Mouse (Mus musculus) E14TG2a.4 (cell line): ENCODE results near the gene Csnk1d.
A peak's percentile ranks its signal among the peaks of the same experiment; 100 is the strongest.

ENCODE experiments used
- H3K27me3 ChIP-seq: 2 replicates; pipeline ENCODE4 v1.6.1; 2014; ENCODE audit warnings: low read length, control low read depth; ENCODE audit not compliant: insufficient read depth
- H3K36me3 ChIP-seq: 2 replicates; pipeline ENCODE4 v1.6.1; 2014; ENCODE audit warnings: low read length, control low read depth; ENCODE audit not compliant: insufficient read depth
- H3K4me1 ChIP-seq: replicated peaks from 2 replicates; pipeline ENCODE4 v1.6.1; 2014; ENCODE audit warnings: low read depth, low read length, control low read depth
- H3K4me3 ChIP-seq: replicated peaks from 2 replicates; pipeline ENCODE4 v1.5.1; 2014; ENCODE audit warnings: mild to moderate bottlenecking, low read length
- H3K9me3 ChIP-seq: 2 replicates; pipeline ENCODE4 v1.6.1; 2014; ENCODE audit warnings: low read length, control low read depth
- CTCF ChIP-seq: conservative IDR thresholded peaks from 2 replicates; pipeline ENCODE4 v1.5.1; 2014; ENCODE audit warnings: low read length
- NANOG ChIP-seq: IDR thresholded peaks from 2 replicates; pipeline ENCODE4 v1.6.1; 2014; ENCODE audit warnings: borderline replicate concordance, low read length, mixed read lengths
- POU5F1 ChIP-seq: IDR thresholded peaks from 2 replicates; pipeline ENCODE4 v1.6.1; 2014; ENCODE audit warnings: low read length, borderline replicate concordance

Csnk1d gene

DNA sequence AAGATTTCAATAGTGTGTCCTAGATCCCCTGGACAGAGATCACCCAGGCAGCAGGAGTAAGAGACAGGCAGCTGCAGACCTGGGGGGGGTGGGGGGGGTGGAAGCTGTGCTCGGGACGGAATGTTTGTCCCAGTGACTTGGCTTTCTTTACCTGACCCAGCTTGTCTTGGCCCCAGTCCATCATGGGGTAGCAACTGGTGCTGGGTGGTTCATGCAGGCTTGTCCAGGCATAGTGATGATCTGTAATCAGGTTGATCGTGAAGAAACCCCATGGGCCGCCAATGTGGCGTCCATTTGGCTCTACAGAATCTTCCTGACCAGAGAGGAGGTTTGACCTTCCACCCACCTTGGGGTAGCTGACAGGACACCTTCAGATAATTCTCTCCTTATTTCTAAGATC is 45.2 kb downstream of the Csnk1d start:
- peaks cover 32% of the 10 kb centered on the region for H3K27me3 ChIP-seq
- TF ChIP-seq CTCF (no peak), NANOG (no peak), POU5F1 (no peak)
- peaks cover 60% of the 10 kb centered on the region for H3K4me1 ChIP-seq
- no peaks in the 10 kb centered on the region for H3K9me3 ChIP-seq
- H3K4me3 ChIP-seq: no peak overlapping the region
- H3K36me3 ChIP-seq: peaks cover 7% of the 10 kb centered on the region; the same call in 1 of the 2 replicates

GRCm38 (mm10) chr11:120945266-120945665 is 45.9 kb downstream of the Csnk1d start:
- Histone ChIP-seq H3K27me3 (peaks cover 31% of the 10 kb centered on the region), H3K36me3 (peaks cover 7% of the 10 kb centered on the region; the same call in 1 of the 2 replicates), H3K9me3 (no peaks in the 10 kb centered on the region), H3K4me1 (peaks cover 61% of the 10 kb centered on the region), H3K4me3 (no peak overlapping the region)
- TF ChIP-seq CTCF (no peak), NANOG (no peak), POU5F1 (no peak)

DNA sequence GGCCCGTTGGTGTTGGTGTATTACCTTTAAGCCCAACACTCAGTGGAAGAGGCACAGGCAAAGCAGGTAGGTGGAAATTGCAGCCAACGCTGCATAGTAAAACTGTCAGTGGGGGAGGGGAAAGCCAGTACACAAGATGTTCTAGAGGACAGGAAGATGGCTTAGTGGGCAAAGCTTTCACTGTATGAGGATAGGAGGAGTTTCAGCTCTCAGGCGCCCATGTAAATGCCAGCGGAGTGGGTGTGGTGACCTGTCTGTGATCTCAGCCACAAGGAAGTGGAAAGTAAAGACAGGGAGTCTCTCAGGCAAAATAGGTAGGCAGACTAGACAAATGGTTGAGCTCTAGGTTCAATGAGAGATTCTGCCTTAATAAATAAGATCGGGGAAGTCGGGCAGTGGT is 50.2 kb downstream of the Csnk1d start:
- TF ChIP-seq POU5F1 (no peak), CTCF (no peak), NANOG (no peak)
- H3K4me3 ChIP-seq: no peak overlapping the region
- peaks cover 43% of the 10 kb centered on the region for H3K4me1 ChIP-seq
- no peaks in the 10 kb centered on the region for H3K27me3 ChIP-seq
- peaks cover 7% of the 10 kb centered on the region; the same call in 1 of the 2 replicates for H3K9me3 ChIP-seq
- H3K36me3 ChIP-seq: no peaks in the 10 kb centered on the region

GRCm38 (mm10) chr11:120939712-120940341 is 51.3 kb downstream of the Csnk1d start:
- Histone ChIP-seq H3K27me3 (no peaks in the 10 kb centered on the region), H3K4me3 (no peak overlapping the region), H3K4me1 (peaks cover 32% of the 10 kb centered on the region), H3K9me3 (peaks cover 9% of the 10 kb centered on the region; the same call in 1 of the 2 replicates), H3K36me3 (no peaks in the 10 kb centered on the region)
- TF ChIP-seq CTCF: no peak
- TF ChIP-seq NANOG: no peak
- TF ChIP-seq POU5F1: no peak

GRCm38 (mm10) chr11:120938795-120939194 is 52.3 kb downstream of the Csnk1d start:
- Histone ChIP-seq H3K4me3 (no peak overlapping the region), H3K4me1 (peaks cover 22% of the 10 kb centered on the region), H3K27me3 (no peaks in the 10 kb centered on the region), H3K36me3 (no peaks in the 10 kb centered on the region), H3K9me3 (peaks cover 9% of the 10 kb centered on the region; the same call in 1 of the 2 replicates)
- TF ChIP-seq CTCF (no peak), NANOG (no peak)

DNA sequence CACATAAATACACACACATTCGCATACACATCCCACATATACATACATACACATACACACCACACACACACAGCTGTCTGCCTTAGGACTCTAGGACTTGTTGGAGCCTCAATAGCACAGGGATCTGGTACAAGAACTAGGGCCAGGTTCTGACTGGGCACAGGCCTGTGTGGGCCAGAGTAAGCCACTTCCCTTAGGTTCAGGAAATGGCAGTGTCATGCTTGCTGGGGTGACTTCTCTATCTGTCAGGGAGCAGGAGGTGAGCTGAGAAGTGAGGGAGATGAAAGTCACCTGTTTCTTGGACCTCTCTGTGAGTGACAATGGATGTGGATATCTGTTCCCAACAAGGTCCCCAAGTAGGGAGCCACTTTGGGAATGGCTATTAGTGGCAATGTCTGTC is 53.2 kb downstream of the Csnk1d start:
- TF ChIP-seq POU5F1: no peak
- H3K9me3 ChIP-seq: peaks cover 9% of the 10 kb centered on the region; the same call in 1 of the 2 replicates

GRCm38 (mm10) chr11:120932564-120933398 is 58.3 kb downstream of the Csnk1d start, which contains the start of gene Ccdc57:
Gene Ccdc57 (minus strand): TSS chr11:120932872.
- TF ChIP-seq POU5F1: 0 out of 2 replicates have a peak, but pooled peaks have one; percentile 51
- TF ChIP-seq NANOG: no peak
- peak within 1 kb of the TSS; percentile 88 for H3K4me3 ChIP-seq
- H3K4me1 ChIP-seq: peaks cover 12% of the 10 kb centered on the region

More for the DNA sequence above, 53.2 kb downstream of the Csnk1d start:
- Histone ChIP-seq H3K36me3 (no peaks in the 10 kb centered on the region), H3K4me3 (no peak overlapping the region), H3K27me3 (no peaks in the 10 kb centered on the region), H3K4me1 (peaks cover 24% of the 10 kb centered on the region)

GRCm38 (mm10) chr11:120931479-120931878 is 59.7 kb downstream of the Csnk1d start:
- Histone ChIP-seq H3K4me3 (no peak overlapping the region), H3K9me3 (peaks cover 4% of the 10 kb centered on the region; the same call in 1 of the 2 replicates)
- TF ChIP-seq POU5F1: no peak
- TF ChIP-seq NANOG: no peak
- no peak for TF ChIP-seq CTCF

More at GRCm38 (mm10) chr11:120932564-120933398, 58.3 kb downstream of the Csnk1d start, which contains the start of gene Ccdc57:
- Histone ChIP-seq H3K36me3 (peaks cover 9% of the 10 kb centered on the region), H3K27me3 (no peaks in the 10 kb centered on the region), H3K9me3 (peaks cover 9% of the 10 kb centered on the region; the same call in 1 of the 2 replicates)

More at GRCm38 (mm10) chr11:120931479-120931878, 59.7 kb downstream of the Csnk1d start:
- H3K36me3 ChIP-seq: peaks cover 10% of the 10 kb centered on the region
- H3K4me1 ChIP-seq: peaks cover 12% of the 10 kb centered on the region
- H3K27me3 ChIP-seq: no peaks in the 10 kb centered on the region
